Mouse (Mus musculus) cerebellum, postnatal 36 days (tissue): Measurements from ENCODE around the gene Ptbp1.
A peak's percentile ranks its signal among the peaks of the same experiment; 100 is the strongest.
"Not testable (repeated sequence)": the region's sequence is repeated elsewhere in the genome, so short reads cannot be mapped to it uniquely, and the experiment has no call there.

Experiments
- DNase-seq, 2 experiments: peaks; one replicate each; pipeline ENCODE4 v3.0.0; 2021 to 2022; ENCODE audit warnings: mixed read lengths in 2 of 2

Ptbp1 gene

DNA sequence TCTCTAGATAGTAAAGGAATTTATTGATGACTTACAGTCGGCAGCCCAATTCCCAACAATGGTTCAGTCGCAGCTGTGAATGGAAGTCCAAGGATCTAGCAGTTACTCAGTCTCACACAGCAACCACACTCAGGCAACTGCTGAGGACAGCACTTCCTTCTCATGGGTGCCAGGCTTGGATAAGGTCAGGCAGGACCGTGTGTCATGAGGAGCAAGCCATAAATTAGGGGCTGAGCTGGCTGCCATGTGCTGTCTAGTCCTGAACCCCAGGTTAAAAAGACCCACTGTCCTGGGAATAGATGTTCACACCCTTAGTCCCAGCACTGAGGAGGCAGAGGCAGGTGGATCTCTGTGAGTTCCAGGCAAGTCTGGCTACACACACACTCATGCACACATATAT lies 30.7 kb downstream of the Ptbp1 start:
- not testable (repeated sequence) for DNase-seq

- DNase-seq, result no peak
These were observed 31.8 kb downstream of the Ptbp1 start, which contains the start of gene Elane for GRCm38 (mm10) chr10:79886054-79886453. Elane (plus strand) TSS chr10:79886247.

- DNase-seq, result no peak
These were observed 32.4 kb downstream of the Ptbp1 start for GRCm38 (mm10) chr10:79886611-79887010.

DNA sequence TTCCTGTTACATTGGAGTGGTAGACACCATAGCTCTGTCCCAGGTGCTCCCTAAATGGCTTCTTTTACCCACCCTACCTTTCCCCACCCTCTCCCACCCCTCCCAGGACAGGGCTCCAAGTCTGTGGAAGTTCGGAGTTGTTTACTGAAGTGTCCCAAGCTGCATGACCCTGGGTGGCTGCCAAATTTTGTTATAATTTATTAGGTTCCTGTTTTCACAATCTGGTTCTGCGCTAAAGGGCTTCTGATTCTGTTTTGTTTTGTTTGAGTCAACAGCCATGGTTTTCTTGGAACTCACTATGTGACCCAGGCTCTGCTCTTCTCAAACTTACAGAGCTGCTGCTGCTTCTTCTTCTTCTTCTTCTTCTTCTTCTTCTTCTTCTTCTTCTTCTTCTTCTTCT lies 35.2 kb downstream of the Ptbp1 start:
- no peak for DNase-seq

- peak in 1 of 2 experiments; percentile 4 for DNase-seq
These were observed 36.4 kb downstream of the Ptbp1 start, which contains the start of gene Cfd for GRCm38 (mm10) chr10:79890670-79891069. Cfd (plus strand) TSS chr10:79890853.

- peak; percentile 83 to 86 for DNase-seq
These were observed 38.4 kb downstream of the Ptbp1 start for GRCm38 (mm10) chr10:79892451-79893118.

DNA sequence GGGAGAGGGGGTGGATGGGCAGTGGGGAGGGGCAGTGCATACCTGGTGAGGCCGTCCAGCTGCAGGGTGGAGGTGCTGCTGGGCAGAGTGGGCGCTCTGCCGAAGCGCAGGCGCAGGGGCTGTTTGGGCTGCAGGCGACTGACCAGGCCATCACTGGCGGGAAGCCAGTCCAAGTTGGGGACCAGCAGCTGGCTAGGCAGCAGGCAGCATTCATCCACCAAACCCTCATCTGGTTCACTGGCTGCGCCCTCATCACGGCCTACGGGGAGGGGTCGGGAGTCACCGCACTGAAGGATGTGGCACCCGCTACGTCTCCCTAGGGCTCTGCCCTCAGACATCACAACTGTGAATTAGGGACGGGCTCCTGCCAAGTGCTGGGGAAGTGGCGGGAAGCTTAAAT lies 42.1 kb downstream of the Ptbp1 start:
- DNase-seq, result peak in 1 of 2 experiments; percentile 5

DNA sequence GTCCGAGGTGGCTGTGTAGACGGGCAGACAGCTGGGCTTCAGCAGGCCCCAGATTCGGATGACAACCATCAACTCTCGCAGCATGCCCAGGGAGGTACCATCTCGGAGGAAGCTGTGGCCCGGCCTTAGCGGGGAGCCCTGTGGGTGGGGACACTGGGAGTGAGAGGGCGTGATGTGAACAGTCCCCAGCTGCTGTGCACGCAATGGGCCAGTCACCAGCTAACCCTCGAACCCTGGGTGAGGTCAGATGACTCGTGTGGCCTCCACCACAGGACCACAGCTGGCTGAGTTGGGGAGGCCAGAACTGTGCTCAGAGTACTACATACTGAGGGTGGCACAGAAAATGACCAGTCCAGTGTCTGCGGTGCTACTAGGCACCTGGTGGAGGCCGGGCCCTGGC lies 42.6 kb downstream of the Ptbp1 start:
- no peak for DNase-seq

- DNase-seq, result no peak
These were observed 43.4 kb downstream of the Ptbp1 start for GRCm38 (mm10) chr10:79897316-79898245.

- peak in 1 of 2 experiments; percentile 29 for DNase-seq
These were observed 46.8 kb downstream of the Ptbp1 start for GRCm38 (mm10) chr10:79900951-79901410.

DNA sequence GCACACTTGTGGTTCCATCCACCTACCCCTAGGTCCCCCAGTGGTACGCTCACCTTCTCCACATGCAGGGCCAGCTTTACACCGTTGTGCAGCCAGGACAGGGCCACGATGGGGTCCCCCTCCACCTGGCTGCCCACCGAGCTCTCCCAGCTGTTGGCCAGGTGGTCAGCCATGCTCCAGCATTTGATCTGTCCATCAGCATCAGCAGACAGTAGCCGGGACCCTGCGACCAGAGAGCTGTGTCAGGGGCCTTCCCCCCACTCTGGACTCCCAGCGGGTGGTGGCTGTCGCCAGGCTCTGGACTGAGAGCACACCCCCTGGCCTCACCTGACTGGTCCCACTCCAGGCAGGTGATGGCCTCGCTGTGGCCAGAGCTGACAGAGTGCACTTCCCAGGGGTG lies 52.5 kb downstream of the Ptbp1 start:
- DNase-seq, result no peak

DNA sequence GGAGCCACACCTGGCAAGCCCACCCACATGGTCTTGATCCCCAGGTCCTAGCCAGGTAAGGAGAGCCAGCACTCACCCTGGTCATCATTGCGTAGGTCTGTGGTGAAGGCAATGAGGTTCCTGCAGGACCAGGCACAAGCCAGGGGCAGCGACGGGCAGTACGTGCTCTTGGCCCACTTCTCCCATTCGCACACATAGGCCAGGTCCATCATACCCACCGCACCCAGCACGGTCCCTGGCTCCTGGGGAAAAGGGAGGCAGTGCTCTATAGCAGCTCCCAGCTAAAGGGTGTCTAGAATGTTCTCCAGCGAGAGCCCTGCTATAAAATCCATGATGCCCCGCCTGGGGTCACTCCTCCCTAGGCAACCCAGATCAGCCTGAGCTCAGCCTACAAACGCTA lies 53.2 kb downstream of the Ptbp1 start:
- no peak for DNase-seq

GRCm38 (mm10) chr10:79908167-79909091 lies 54.2 kb downstream of the Ptbp1 start, which contains the start of gene Med16:
Med16 (minus strand) TSS chr10:79908923.
- DNase-seq, result peak; percentile 93

DNA sequence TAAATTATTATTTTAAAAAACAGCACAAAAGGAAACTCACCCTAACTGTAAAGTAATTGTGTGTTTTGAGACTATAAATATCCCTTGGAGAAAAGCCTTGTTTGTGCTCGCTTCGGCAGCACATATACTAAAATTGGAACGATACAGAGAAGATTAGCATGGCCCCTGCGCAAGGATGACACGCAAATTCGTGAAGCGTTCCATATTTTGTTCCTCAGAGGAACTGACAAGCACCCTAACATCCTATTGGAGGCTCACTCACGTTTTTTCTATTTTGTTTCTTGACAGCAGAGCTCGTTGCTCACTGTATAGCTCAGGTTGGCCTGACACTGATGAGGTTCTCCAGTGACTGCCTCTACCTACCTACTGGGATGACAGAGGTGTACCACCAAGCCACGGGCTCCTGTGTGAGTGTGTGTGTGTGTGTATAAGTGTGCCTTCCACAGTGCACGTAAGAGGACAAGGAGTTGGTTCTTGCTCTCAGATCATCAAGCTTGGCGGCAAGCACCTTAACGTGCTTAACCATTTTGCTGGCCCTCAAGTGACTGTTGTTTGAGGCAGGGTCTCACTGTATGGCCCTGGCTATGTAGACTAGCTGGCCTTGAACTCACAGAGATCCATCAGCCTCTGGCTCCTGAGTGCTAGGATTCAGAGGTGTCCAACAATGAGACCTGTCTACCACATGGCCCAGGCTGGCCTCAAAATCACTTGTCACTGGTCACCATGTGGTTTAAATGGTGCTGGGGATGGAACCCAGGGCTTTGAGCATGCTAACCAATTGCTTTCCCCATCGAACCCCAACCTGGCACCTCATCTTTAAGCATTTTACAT lies 55.1 kb downstream of the Ptbp1 start:
- DNase-seq, result no peak

GRCm38 (mm10) chr10:79910556-79910955 lies 56.3 kb downstream of the Ptbp1 start, which contains the start of gene Gm26602:
Gm26602 (plus strand) TSS chr10:79910856.
- DNase-seq, result no peak

DNA sequence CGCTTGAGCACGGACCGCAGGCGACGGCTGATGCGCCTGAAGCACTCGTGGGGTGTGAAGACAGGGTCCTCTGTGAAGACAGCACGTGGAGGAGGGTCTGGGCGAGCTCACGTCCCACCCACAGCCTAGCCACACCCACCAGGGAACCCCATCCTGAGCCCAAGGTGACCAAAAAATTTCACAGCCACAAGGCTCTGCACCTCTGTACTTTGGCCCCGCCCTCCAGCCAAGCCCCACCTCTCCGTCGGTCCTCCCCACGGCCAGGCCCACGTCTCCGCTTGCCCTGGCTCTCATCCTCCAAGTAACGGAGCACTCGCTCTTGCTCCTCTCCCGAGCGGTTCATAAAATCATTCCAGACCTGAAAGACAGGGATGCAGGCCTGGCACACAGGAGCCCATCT lies 58.2 kb downstream of the Ptbp1 start:
- DNase-seq, result no peak
